Mouse (Mus musculus) brain, adult 2 months (tissue): ENCODE results near the gene Fcho2.

ENCODE experiments used
- DNase-seq: peaks from one replicate; pipeline ENCODE4 v3.0.0; 2011; ENCODE audit warnings: low read depth, low spot score

The Fcho2 gene

DNA sequence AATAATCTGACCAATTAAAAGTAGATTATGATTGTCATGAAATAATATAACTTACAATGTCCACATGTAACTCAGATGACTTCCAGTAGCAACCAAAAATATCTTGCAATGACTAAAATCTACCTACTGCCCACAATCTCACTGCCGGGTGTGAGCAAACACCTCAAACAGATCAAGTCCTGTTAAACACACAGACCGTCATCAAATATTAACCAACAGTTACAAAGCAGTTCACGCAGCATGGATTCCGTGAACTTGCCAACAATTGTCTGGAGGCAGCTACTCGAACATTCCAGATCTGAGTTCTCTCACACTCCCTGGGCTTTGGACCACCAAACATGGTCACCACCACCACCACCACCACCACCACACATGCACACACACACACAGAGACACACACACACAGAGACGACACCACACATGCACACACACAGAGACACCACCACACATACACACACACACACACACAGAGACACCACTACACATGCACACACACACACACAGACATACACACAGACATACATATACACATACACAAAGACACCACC, 99.7 kb downstream of the Fcho2 start:
- no peak for DNase-seq

DNA sequence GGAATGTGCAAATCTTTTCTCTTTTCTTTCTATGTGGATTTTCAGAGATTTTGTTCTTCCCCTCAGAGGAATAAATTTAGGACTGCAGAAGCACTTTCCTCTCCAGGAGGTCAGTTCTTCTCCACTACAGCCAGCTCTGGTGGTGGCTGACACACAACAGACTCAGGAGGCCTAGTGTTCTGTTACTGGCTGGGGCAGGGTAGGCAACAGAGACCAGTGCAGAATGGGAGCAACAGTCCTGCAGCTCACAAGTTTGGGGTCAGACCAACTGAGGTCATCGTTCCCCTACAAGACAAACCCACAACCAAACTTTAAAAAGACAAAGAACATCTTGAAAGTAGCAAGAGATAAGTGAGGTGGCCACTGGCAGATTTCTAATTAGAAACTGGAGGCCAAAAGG, 104.6 kb downstream of the Fcho2 start:
- no peak for DNase-seq

- no peak for DNase-seq
These were observed 105.0 kb downstream of the Fcho2 start for GRCm38 (mm10) chr13:98710236-98710635.

DNA sequence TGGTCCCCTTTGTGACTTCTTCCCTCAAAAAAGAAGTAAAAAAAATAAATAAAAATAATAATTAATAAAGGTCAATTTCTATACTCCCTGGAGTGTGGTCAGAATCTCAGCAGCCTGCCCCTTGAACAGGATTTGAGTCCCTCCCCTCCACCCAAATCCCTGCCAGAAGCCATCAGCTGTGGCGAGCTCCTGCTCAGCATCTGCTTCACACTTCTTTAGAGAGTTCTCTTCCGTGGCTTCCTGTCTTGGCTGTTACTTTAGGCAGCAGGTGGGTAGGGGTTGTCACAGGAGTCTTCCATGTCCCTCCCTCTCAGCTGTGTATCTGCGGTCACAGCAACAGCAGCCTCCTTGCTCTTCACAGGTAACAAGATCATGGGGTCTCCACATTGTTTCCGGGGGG, 109.7 kb downstream of the Fcho2 start:
- no peak for DNase-seq

DNA sequence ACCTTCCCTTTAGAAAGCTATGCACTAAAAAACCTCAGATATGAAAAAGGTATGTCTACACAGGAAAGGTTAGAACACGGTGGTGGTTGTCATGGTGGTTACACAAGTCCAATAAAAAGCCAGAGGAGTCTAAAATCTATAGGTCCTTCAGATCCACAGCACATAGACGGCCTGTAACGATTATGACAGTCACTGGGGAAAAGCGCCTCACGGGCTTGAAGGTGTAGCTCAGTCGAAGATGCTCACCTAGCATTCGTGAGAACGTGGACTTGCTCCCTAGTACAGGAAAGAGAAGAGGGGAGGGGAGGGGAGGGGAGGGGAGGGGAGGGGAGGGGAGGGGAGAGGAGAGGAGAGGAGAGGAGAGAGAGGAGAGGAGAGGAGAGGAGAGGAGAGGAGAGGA, 111.5 kb downstream of the Fcho2 start:
- no peak for DNase-seq

GRCm38 (mm10) chr13:98702361-98702760, 112.9 kb downstream of the Fcho2 start:
- no peak for DNase-seq

GRCm38 (mm10) chr13:98701309-98701675, 114.0 kb downstream of the Fcho2 start:
- no peak for DNase-seq

DNA sequence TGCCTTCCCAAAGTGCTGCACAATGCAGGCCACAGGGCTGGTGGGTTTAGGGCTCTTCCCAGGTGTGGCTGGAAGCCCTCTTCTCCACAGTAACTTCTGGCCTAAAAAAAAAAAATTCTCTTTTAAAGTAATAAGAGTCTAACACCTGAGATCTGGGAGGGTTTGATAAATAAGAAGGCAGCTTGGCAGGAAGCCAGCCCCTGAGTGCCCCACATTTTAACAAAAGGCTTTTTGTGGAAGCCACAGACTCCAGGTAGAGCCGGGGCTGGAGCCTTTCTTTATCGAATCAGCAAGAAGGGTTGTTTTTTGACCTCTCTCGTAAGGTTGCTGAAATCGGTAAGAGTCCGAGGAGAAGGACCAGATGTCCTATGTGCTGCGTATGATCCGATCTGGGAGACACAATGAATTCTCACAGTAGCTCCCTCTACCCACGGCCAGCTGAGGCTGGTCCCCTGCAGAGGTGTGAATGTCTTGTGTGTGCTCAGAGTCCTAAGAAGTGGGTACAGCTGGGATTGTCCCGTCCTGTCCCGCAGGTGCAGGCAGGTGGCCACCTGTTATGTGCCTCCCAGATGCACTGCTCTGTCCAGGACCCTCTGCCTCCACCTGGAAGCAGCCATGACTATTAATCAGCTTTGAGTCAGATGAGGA, 114.5 kb downstream of the Fcho2 start:
- no peak for DNase-seq

- no peak for DNase-seq
These were observed 115.2 kb downstream of the Fcho2 start for GRCm38 (mm10) chr13:98699982-98700540.

DNA sequence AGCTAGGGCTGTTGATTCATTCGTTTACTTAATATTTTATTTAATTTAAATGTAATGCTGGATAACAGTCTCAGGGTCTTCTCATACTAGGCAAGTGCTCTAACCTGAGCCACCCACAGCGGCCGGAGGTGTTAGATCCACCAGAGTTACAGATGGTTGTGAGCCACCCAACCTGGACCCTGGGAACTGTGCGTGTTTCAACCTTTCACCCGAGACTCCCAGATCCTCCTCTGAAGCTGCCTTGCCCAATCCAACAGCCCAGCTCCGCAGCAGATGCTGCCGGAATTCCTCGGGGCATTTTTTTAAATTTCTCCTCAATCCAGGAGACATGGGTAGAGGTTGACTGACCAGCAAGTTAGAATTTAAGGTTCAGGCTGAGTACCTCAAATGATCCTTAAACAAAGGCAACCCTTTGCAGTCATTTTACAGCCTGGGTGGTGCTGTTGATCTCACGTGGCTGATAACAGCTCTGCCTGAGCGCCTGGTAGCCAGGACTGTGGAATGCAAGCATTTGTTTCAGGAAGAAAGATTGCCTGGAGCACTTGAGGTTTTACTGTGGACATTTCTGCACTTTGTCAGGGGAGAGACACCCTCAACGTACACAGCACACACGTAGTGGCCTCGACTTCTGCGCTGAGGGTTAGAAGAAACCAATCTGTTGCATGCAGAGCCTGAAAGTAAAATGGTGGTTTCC, 116.1 kb downstream of the Fcho2 start:
- no peak for DNase-seq

- DNase-seq = no peak
These were observed 118.5 kb downstream of the Fcho2 start for GRCm38 (mm10) chr13:98696716-98697115.

DNA sequence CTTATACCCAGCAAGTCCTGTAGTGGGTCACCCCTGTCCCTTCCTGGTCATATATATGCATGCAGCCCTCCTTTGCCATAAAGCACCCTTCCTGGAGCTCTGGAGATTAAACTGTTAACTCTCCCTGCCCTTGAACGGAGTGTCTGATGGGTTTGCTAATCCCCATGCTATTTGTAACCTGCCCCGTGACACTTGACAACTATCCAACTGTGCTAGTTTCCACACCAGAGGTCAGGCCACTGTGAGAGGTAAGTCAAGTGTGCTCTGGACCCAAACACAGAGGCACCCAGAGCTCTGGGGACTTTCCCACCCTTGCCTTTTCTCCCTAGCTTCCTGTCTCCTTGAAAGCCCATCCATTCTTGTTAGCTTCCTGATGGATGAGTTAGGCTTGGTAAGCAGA, 119.7 kb downstream of the Fcho2 start:
- no peak for DNase-seq

- peak; percentile 20 for DNase-seq
These were observed 120.4 kb downstream of the Fcho2 start, which contains the start of gene Tmem171 for GRCm38 (mm10) chr13:98694773-98695314. Gene Tmem171, minus strand, starts transcription at chr13:98694834.

DNA sequence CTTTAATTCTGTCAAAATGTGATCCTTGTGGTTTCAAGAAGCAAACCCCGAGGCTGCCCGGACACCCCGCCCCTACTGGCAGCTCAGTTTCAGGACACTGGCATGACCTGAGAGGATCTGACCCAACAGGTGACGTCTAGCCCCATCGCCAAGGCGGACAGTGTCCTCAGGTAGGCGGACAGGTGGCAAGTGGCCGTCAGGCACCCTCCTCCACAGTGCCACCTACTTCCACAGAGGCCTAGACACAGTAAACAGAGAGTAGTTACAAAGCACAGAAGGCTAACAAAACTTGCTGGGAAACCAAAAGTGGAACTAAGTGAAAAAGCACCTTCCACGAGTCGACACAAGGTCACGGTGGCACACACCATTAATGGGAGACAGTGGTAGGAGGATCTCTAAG, 121.9 kb downstream of the Fcho2 start:
- no peak for DNase-seq

GRCm38 (mm10) chr13:98691956-98692515, 123.2 kb downstream of the Fcho2 start:
- no peak for DNase-seq

- no peak for DNase-seq
These were observed 124.4 kb downstream of the Fcho2 start for GRCm38 (mm10) chr13:98690886-98691285.

DNA sequence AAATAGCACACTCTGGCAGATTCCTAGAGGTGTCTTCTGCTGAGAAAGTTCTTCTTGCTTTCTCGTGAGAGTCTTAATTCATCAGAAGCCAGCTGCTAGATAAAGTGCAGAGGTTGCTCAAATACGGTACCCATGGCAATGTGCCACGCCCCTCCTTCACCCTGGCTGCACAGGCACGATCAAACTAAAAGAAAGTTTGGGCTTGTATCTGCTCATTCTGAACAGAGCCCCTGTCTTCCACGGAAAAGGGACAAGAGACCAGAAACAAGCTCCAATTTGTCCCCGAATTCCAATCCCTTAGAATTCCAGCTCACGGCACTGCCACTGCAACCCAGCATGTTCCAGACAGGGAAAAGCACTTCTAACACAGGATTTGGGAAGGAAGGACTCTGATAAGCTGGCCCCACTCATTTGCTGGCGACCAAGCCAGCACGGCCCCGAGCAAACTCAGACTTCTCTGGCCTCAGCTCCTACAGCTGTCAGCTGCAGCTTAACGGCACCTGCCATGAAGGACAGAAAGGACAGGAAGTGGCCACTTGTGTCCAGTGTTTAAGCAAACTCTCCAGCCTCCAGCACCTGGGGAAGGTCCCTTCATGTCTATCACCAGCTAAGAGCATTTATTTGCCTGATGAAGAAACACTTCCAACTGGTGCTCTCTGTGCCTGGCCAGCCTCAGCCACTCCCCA, 125.5 kb downstream of the Fcho2 start:
- no peak for DNase-seq

- peak; percentile 70 for DNase-seq
These were observed 127.3 kb downstream of the Fcho2 start for GRCm38 (mm10) chr13:98687931-98688330.

GRCm38 (mm10) chr13:98684144-98684900, 130.9 kb downstream of the Fcho2 start:
- no peak for DNase-seq

DNA sequence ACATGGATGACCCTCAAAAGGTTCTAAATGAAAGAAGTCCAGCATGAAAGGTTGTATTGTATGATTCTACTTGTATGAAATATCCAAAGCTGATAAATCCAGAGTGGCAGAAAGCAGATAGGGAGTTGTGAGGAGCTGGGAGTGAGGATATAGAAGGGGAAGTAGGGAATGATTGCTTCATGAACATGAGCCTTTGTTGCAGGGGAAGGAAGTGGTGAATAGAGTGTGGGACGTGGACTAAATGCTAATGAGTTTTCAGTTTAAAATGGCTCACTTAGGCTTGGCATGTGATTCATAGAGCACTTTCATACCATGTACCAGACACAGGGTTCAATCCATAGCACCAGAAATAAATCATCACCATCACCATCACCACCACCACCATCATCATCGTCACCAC, 131.8 kb downstream of the Fcho2 start:
- DNase-seq = no peak
